ENCODE assay signal across 8 mouse cellular contexts in the genomic region with DNA sequence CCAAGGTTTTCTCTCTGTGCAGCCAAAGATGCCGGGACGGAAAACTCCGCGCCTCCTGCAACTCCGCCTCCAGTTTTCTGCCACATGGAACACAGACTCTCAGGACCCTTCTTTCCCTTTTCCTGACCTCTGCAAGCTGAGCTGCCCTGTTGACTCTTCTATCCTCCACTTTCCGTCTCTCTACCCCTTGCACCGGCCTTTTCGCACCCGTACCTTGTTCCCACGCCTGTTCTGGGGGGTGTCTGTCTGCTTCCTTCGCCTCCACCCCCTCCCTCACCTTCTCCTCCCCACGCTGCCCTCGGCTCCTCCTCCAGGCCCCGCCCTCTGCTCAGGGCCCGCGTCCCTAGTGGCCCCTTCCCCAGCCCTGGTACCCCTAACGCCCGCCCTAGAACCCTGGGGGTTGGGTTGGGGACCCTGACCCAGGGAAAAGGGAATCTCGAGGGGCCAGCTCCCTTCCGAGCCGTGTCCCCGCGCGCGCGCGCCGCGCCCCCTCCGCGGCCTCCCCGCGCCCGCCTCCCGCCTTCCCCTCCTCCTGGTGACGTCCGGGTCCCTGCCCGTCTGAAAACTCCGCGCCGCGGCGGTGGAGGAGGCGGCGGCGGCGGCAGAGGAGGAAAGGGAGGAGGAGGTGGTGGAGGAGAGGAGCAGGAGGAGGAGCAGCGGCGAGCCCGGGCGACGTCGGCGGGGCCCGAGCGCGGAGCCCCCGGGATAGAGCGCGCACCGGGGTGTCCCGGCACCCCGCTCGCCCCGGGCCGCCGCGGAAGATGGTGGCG. TPM values are rescaled to one million over a fixed set of nuclear protein-coding genes. Genes with fewer than 3 reads are reported as not detected.
DNase-seq lines count a peak whose midpoint lies in the region; ATAC-seq and TF ChIP-seq lines count a peak whose summit lies in the region.

A gene (plus strand): TSS at position 562 of the 770 bp plus-strand sequence.

- intact Hi-C loops in heart, adult 2 months (cut with DNase I) = loop anchor here (5.0 to 10.0 kb wide), 3 partner anchors 42 to 724 kb away; no protein-coding TSS in a partner anchor

- TF ChIP-seq CTCF in heart, adult 2 months (IDR thresholded peaks at IDR 0.05) = no peak
- no peak for TF ChIP-seq CTCF in kidney, adult 2 months (conservative IDR thresholded peaks at IDR 0.05; ENCODE audit: insufficient read depth, insufficient read length, low read depth, low read length)

- H3K4me1 ChIP-seq in embryonic facial prominence, embryonic 10.5 days = peaks cover 29% of the 10 kb centered on the region
- peaks cover 1% of the 10 kb centered on the region; the same call in 1 of the 2 replicates for H3K4me1 ChIP-seq in heart, adult 2 months (ENCODE audit: control insufficient read depth, insufficient read depth, low read length)
- peaks cover 11% of the 10 kb centered on the region; the same call in 1 of the 2 replicates for H3K4me1 ChIP-seq in kidney, adult 2 months (ENCODE audit: control insufficient read depth, insufficient read depth, low read length)
- peaks cover 13% of the 10 kb centered on the region for H3K4me1 ChIP-seq in limb, embryonic 14.5 days (ENCODE audit: control insufficient read depth, insufficient read depth, low read length)
- H3K4me1 ChIP-seq in midbrain, embryonic 15.5 days = peaks cover 31% of the 10 kb centered on the region

- DNase-seq in adrenal gland, postnatal 10 days = peak; percentile 88
- peak; percentile 88 for DNase-seq in embryonic facial prominence, embryonic 10.5 days (ENCODE audit: low spot score)
- peak; percentile 89 to 91 for DNase-seq in heart, adult 2 months
- peak; percentile 93 for DNase-seq in kidney, adult 2 months
- peak; percentile 72 for DNase-seq in limb, embryonic 14.5 days (ENCODE audit: low spot score)
- peak; percentile 75 to 84 for DNase-seq in spleen, adult 18-20 months

- no peaks in the 10 kb centered on the region for H3K9me3 ChIP-seq in embryonic facial prominence, embryonic 10.5 days
- H3K9me3 ChIP-seq in limb, embryonic 14.5 days (ENCODE audit: control insufficient read depth, low read length) = no peaks in the 10 kb centered on the region
- no peaks in the 10 kb centered on the region for H3K9me3 ChIP-seq in midbrain, embryonic 15.5 days

- H3K4me2 ChIP-seq in limb, embryonic 14.5 days (replicated peaks; ENCODE audit: low read depth, low read length, severe bottlenecking) = peak within 1 kb of the TSS; percentile 85
- peak within 1 kb of the TSS; percentile 70 for H3K4me2 ChIP-seq in midbrain, embryonic 15.5 days

- TF ChIP-seq EP300 in heart, adult 2 months (IDR thresholded peaks at IDR 0.05; ENCODE audit: insufficient read depth, low read depth, low read length) = no peak

- peak within 1 kb of the TSS; percentile 88 for H3K9ac ChIP-seq in heart, adult 2 months (ENCODE audit: low read depth, low read length)
- H3K9ac ChIP-seq in limb, embryonic 14.5 days (ENCODE audit: low read depth, low read length, severe bottlenecking) = peak within 1 kb of the TSS; percentile 86
- peak within 1 kb of the TSS; percentile 88 for H3K9ac ChIP-seq in midbrain, embryonic 15.5 days

- peak within 1 kb of the TSS; percentile 93 for H3K27ac ChIP-seq in embryonic facial prominence, embryonic 10.5 days (replicated peaks)
- peak within 1 kb of the TSS; percentile 78 for H3K27ac ChIP-seq in heart, adult 2 months
- H3K27ac ChIP-seq in kidney, adult 2 months (ENCODE audit: insufficient read depth, low read depth, low read length) = peak within 1 kb of the TSS; percentile 45
- H3K27ac ChIP-seq in limb, embryonic 14.5 days (replicated peaks; ENCODE audit: low read depth, low read length) = peak within 1 kb of the TSS; percentile 83
- peak within 1 kb of the TSS; percentile 86 for H3K27ac ChIP-seq in midbrain, embryonic 15.5 days

- no peaks in the 10 kb centered on the region for H3K79me2 ChIP-seq in heart, adult 2 months (replicated peaks; ENCODE audit: control insufficient read depth, insufficient read depth, low read length)

- H3K27me3 ChIP-seq in embryonic facial prominence, embryonic 10.5 days (replicated peaks; ENCODE audit: low read depth, poor library complexity, severe bottlenecking) = peaks cover 45% of the 10 kb centered on the region
- H3K27me3 ChIP-seq in heart, adult 2 months (ENCODE audit: control insufficient read depth, insufficient read depth, low read length) = peaks cover 2% of the 10 kb centered on the region; the same call in 1 of the 2 replicates
- no peaks in the 10 kb centered on the region for H3K27me3 ChIP-seq in kidney, adult 2 months (replicated peaks; ENCODE audit: control insufficient read depth, insufficient read depth, low read length)
- no peaks in the 10 kb centered on the region for H3K27me3 ChIP-seq in limb, embryonic 14.5 days (ENCODE audit: control insufficient read depth, insufficient read depth, low read length)
- no peaks in the 10 kb centered on the region; the same call in none of the 2 replicates for H3K27me3 ChIP-seq in midbrain, embryonic 15.5 days (replicated peaks)

- under 1% methylated on average over 68 of the region's 69 CpGs for WGBS in embryonic facial prominence, embryonic 10.5 days
- under 1% methylated on average over 60 of the region's 69 CpGs for WGBS in heart, adult 2 months
- WGBS in kidney, adult 2 months = under 1% methylated on average over 66 of the region's 69 CpGs
- 0% methylated on average over 57 of the region's 69 CpGs for WGBS in limb, embryonic 14.5 days
- under 1% methylated on average over 41 of the region's 69 CpGs for WGBS in midbrain, embryonic 15.5 days

- no peaks in the 10 kb centered on the region for H3K36me3 ChIP-seq in embryonic facial prominence, embryonic 10.5 days (replicated peaks)
- H3K36me3 ChIP-seq in heart, adult 2 months (ENCODE audit: control insufficient read depth, insufficient read depth, low read length) = no peaks in the 10 kb centered on the region
- no peaks in the 10 kb centered on the region for H3K36me3 ChIP-seq in kidney, adult 2 months (ENCODE audit: control insufficient read depth, insufficient read depth, low read length)
- no peaks in the 10 kb centered on the region for H3K36me3 ChIP-seq in limb, embryonic 14.5 days (ENCODE audit: control insufficient read depth, insufficient read depth, low read length)
- H3K36me3 ChIP-seq in midbrain, embryonic 15.5 days (replicated peaks) = no peaks in the 10 kb centered on the region

- H3K4me3 ChIP-seq in embryonic facial prominence, embryonic 10.5 days = peak within 1 kb of the TSS; percentile 88
- peak within 1 kb of the TSS; percentile 66 for H3K4me3 ChIP-seq in heart, adult 2 months
- H3K4me3 ChIP-seq in kidney, adult 2 months (ENCODE audit: insufficient read depth, low read depth, low read length) = peak within 1 kb of the TSS; percentile 88
- H3K4me3 ChIP-seq in limb, embryonic 14.5 days (replicated peaks; ENCODE audit: low read length) = peak within 1 kb of the TSS; percentile 77
- H3K4me3 ChIP-seq in midbrain, embryonic 15.5 days = peak within 1 kb of the TSS; percentile 76

- TF ChIP-seq POLR2A in heart, adult 2 months (IDR thresholded peaks at IDR 0.05; ENCODE audit: insufficient read depth, low read depth, low read length) = peak; percentile 31; the same call in 1 of the 2 replicates
- no peak for TF ChIP-seq POLR2A in kidney, adult 2 months (IDR thresholded peaks at IDR 0.05; ENCODE audit: low read depth, low read length)
- TF ChIP-seq POLR2A in limb, embryonic 14.5 days (IDR thresholded peaks at IDR 0.05; ENCODE audit: borderline replicate concordance, extremely low read depth, insufficient read depth, insufficient read length) = no peak

- peak; percentile 86 for ATAC-seq in limb, embryonic 14.5 days (ENCODE audit: low FRiP score, low read depth)
- peak; percentile 87 for ATAC-seq in midbrain, embryonic 15.5 days (replicated peaks)
- no peak; the same call in 1 of the 2 replicates for ATAC-seq in erythroid progenitor cell, adult 5-6 weeks (replicated peaks; ENCODE audit: low FRiP score, poor library complexity, severe bottlenecking)

RNA-seq across cellular contexts. Expression of the gene that starts here (rescaled TPM):
- 1 to 10 TPM; 4.8 to 6.5 TPM for total RNA-seq in adrenal gland, postnatal 10 days (2021)
- polyA plus RNA-seq in embryonic facial prominence, embryonic 10.5 days (2016; fragmentation: Nextera tagmentation; extraction: Ambion mirVana) = 0.84 and 0.86 TPM in 2 replicates
- 1 to 10 TPM; 1.4 to 2.3 TPM for total RNA-seq in heart, adult 2 months (2021)
- 1.2 and 1.8 TPM in 2 replicates for polyA plus RNA-seq in heart, adult 2 months (2012; rRNA removed)
- polyA plus RNA-seq in kidney, adult 2 months (2012; rRNA removed) = 5.9 and 6.1 TPM in 2 replicates
- polyA plus RNA-seq in limb, embryonic 14.5 days (2012; rRNA removed) = 9.9 and 13.0 TPM in 2 replicates
- 4.2 and 4.8 TPM in 2 replicates for polyA plus RNA-seq in limb, embryonic 14.5 days (2014; fragmentation: Nextera tagmentation; extraction: Ambion mirVana)
- polyA plus RNA-seq in midbrain, embryonic 15.5 days (2015; fragmentation: Nextera tagmentation; extraction: Ambion mirVana) = 2.6 and 2.8 TPM in 2 replicates
- 4.0 and 5.4 TPM in 2 replicates for total RNA-seq in erythroid progenitor cell, adult 5-6 weeks (2015; ENCODE audit: low replicate concordance)
- total RNA-seq in erythroid progenitor cell, adult 5-6 weeks (2017; ENCODE audit: low replicate concordance) = 1.7 and 2.4 TPM in 2 replicates

Comparison
In these comparisons a context has a peak if more than half of its experiments do, and no peak if none do; other contexts are left out.
1. Peak in DNase-seq, H3K4me3 ChIP-seq and H3K27ac ChIP-seq in embryonic facial prominence, embryonic 10.5 days; RNA of the gene not detected or under 1 TPM.